Mouse (Mus musculus): ENCODE data around the gene Prkar1b. TPM values are rescaled to one million over a fixed set of nuclear protein-coding genes. Genes with fewer than 3 reads are reported as not detected.
A peak's percentile ranks its signal among the peaks of the same experiment; 100 is the strongest.

The Prkar1b gene
- total and polyA plus RNA-seq, 2 experiments: 0.22 to 0.37 TPM

GRCm38 (mm10) chr5:139136341-139136740, 13.5 kb downstream of the Prkar1b start:
- no peaks in the 10 kb centered on the region for H3K4me1 ChIP-seq (ENCODE audit: control insufficient read depth, insufficient read depth, low read length)
- no peaks in the 10 kb centered on the region for H3K36me3 ChIP-seq (ENCODE audit: control insufficient read depth, insufficient read depth, low read length)
- H3K27ac ChIP-seq (replicated peaks; ENCODE audit: insufficient read depth, low read depth, low read length): no peak overlapping the region
- H3K4me3 ChIP-seq (ENCODE audit: insufficient read depth, low read depth, low read length): no peak overlapping the region
- no peaks in the 10 kb centered on the region for H3K27me3 ChIP-seq (ENCODE audit: control insufficient read depth, insufficient read depth, low read length)
- DNase-seq (ENCODE audit: extremely low read depth, low read depth, low spot score): no peak
- H3K79me2 ChIP-seq (ENCODE audit: control insufficient read depth, insufficient read depth, low read length): no peaks in the 10 kb centered on the region
- no peak for TF ChIP-seq POLR2A (IDR thresholded peaks at IDR 0.05; ENCODE audit: extremely low read depth, insufficient read depth, low read length)
- TF ChIP-seq CTCF (IDR thresholded peaks at IDR 0.05; ENCODE audit: low read depth, low read length): no peak
- WGBS: 57% methylated on average over 1 of the region's 1 CpGs
- no peak overlapping the region for H3K9ac ChIP-seq (ENCODE audit: low read depth, low read length)

GRCm38 (mm10) chr5:139134501-139134900, 15.3 kb downstream of the Prkar1b start:
- Histone ChIP-seq H3K79me2 (ENCODE audit: control insufficient read depth, insufficient read depth, low read length) (no peaks in the 10 kb centered on the region), H3K27me3 (ENCODE audit: control insufficient read depth, insufficient read depth, low read length) (no peaks in the 10 kb centered on the region), H3K4me3 (ENCODE audit: insufficient read depth, low read depth, low read length) (no peak overlapping the region), H3K9ac (ENCODE audit: low read depth, low read length) (no peak overlapping the region), H3K27ac (replicated peaks; ENCODE audit: insufficient read depth, low read depth, low read length) (no peak overlapping the region), H3K36me3 (ENCODE audit: control insufficient read depth, insufficient read depth, low read length) (no peaks in the 10 kb centered on the region), H3K4me1 (ENCODE audit: control insufficient read depth, insufficient read depth, low read length) (no peaks in the 10 kb centered on the region)
- DNase-seq (ENCODE audit: extremely low read depth, low read depth, low spot score): no peak
- 80% methylated on average over 8 of the region's 8 CpGs for WGBS
- TF ChIP-seq POLR2A (IDR thresholded peaks at IDR 0.05; ENCODE audit: extremely low read depth, insufficient read depth, low read length) (no peak), CTCF (IDR thresholded peaks at IDR 0.05; ENCODE audit: low read depth, low read length) (no peak)

DNA sequence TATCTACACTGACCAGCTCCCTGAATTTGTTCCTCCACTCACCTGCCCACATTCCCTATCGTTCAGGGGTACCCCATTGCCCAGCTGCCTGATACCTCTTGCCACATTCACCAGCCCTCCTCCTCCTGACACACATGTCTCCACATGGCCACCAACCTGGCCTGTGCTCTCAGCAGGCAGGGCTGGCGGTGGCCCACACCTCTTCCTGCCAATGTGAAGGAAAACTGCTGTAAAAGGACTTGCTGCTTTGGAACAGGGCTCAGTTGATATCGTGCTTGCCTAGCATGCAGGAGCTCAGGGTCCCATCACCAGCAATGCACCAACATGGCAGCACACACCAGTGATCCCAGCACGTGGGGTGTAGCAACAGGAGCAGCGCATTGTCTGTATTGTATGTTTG, 19.4 kb downstream of the Prkar1b start:
- H3K36me3 ChIP-seq (ENCODE audit: control insufficient read depth, insufficient read depth, low read length): no peaks in the 10 kb centered on the region
- H3K27ac ChIP-seq (replicated peaks; ENCODE audit: insufficient read depth, low read depth, low read length): no peak overlapping the region
- H3K79me2 ChIP-seq (ENCODE audit: control insufficient read depth, insufficient read depth, low read length): no peaks in the 10 kb centered on the region
- TF ChIP-seq POLR2A (IDR thresholded peaks at IDR 0.05; ENCODE audit: extremely low read depth, insufficient read depth, low read length) (no peak), CTCF (IDR thresholded peaks at IDR 0.05; ENCODE audit: low read depth, low read length) (no peak)
- 86% methylated on average over 5 of the region's 5 CpGs for WGBS
- no peaks in the 10 kb centered on the region; the same call in 1 of the 2 replicates for H3K27me3 ChIP-seq (ENCODE audit: control insufficient read depth, insufficient read depth, low read length)
- H3K9ac ChIP-seq (ENCODE audit: low read depth, low read length): no peak overlapping the region
- no peaks in the 10 kb centered on the region for H3K4me1 ChIP-seq (ENCODE audit: control insufficient read depth, insufficient read depth, low read length)
- H3K4me3 ChIP-seq (ENCODE audit: insufficient read depth, low read depth, low read length): no peak overlapping the region
- no peak for DNase-seq (ENCODE audit: extremely low read depth, low read depth, low spot score)

DNA sequence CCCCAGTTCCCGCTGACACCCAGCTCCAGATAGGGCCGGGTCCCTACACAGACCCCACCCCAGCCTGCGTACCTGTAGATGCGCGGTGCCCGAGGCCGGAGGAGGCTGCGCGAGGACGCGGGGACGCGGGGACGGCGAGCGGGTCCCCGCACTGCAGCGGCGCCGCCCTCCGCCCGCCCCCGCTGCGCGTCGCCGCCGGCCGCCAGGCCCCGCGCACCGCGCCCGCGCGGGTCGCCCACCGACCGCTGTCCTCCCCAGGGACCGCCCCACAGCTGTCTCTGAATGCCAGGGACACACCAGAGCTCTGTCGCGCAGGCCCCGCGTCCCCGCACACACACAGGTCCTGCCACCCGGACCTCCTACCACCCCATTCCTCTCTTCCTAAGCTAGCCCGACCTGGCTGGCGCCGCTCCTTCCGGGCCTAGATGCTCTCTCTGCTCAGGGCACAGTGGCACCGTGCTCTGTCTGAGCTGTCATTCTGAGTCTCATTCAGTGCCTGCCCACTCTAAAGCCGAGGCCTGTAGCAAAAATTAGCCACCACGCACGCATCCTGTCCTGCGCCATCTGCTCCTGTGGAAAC, 20.1 kb downstream of the Prkar1b start:
- 12% methylated on average over 55 of the region's 55 CpGs for WGBS
- no peaks in the 10 kb centered on the region; the same call in 1 of the 2 replicates for H3K27me3 ChIP-seq (ENCODE audit: control insufficient read depth, insufficient read depth, low read length)
- H3K79me2 ChIP-seq (ENCODE audit: control insufficient read depth, insufficient read depth, low read length): no peaks in the 10 kb centered on the region
- H3K4me1 ChIP-seq (ENCODE audit: control insufficient read depth, insufficient read depth, low read length): no peaks in the 10 kb centered on the region
- no peak overlapping the region; the same call in 1 of the 2 replicates for H3K4me3 ChIP-seq (ENCODE audit: insufficient read depth, low read depth, low read length)
- H3K9ac ChIP-seq (ENCODE audit: low read depth, low read length): no peak overlapping the region
- TF ChIP-seq POLR2A (IDR thresholded peaks at IDR 0.05; ENCODE audit: extremely low read depth, insufficient read depth, low read length) (no peak), CTCF (IDR thresholded peaks at IDR 0.05; ENCODE audit: low read depth, low read length) (no peak)
- no peaks in the 10 kb centered on the region for H3K36me3 ChIP-seq (ENCODE audit: control insufficient read depth, insufficient read depth, low read length)
- H3K27ac ChIP-seq (replicated peaks; ENCODE audit: insufficient read depth, low read depth, low read length): no peak overlapping the region
- no peak for DNase-seq (ENCODE audit: extremely low read depth, low read depth, low spot score)

DNA sequence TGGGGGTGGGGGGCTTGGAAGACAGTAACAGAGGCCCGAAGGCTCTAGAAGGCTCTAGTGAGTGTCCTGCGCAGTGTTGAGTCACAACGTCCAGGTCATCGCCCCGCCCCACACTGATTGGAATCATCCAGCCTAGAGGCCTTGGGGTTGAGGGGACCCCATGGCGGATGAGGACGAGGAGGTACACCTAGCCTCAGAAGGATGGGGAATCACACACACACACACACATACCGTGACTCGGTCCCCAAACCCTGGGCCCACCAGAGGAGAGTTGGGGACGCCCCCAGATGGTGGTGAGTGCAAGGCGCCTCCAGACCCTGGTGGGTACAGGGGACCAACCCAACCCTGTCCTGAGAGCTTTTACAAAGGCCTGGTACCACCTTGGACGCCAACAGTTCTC, 20.7 kb downstream of the Prkar1b start:
- H3K4me1 ChIP-seq (ENCODE audit: control insufficient read depth, insufficient read depth, low read length): no peaks in the 10 kb centered on the region
- H3K36me3 ChIP-seq (ENCODE audit: control insufficient read depth, insufficient read depth, low read length): no peaks in the 10 kb centered on the region
- 19% methylated on average over 12 of the region's 12 CpGs for WGBS
- H3K4me3 ChIP-seq (ENCODE audit: insufficient read depth, low read depth, low read length): peak overlapping the region; percentile 21; the same call in 1 of the 2 replicates
- no peak for DNase-seq (ENCODE audit: extremely low read depth, low read depth, low spot score)
- no peak overlapping the region for H3K9ac ChIP-seq (ENCODE audit: low read depth, low read length)
- no peak overlapping the region for H3K27ac ChIP-seq (replicated peaks; ENCODE audit: insufficient read depth, low read depth, low read length)
- H3K27me3 ChIP-seq (ENCODE audit: control insufficient read depth, insufficient read depth, low read length): no peaks in the 10 kb centered on the region; the same call in 1 of the 2 replicates
- no peaks in the 10 kb centered on the region for H3K79me2 ChIP-seq (ENCODE audit: control insufficient read depth, insufficient read depth, low read length)
- TF ChIP-seq CTCF (IDR thresholded peaks at IDR 0.05; ENCODE audit: low read depth, low read length) (no peak), POLR2A (IDR thresholded peaks at IDR 0.05; ENCODE audit: extremely low read depth, insufficient read depth, low read length) (no peak)

GRCm38 (mm10) chr5:139128476-139129065, 21.2 kb downstream of the Prkar1b start:
- WGBS: 22% methylated on average over 12 of the region's 12 CpGs
- Histone ChIP-seq H3K79me2 (ENCODE audit: control insufficient read depth, insufficient read depth, low read length) (no peaks in the 10 kb centered on the region), H3K27me3 (ENCODE audit: control insufficient read depth, insufficient read depth, low read length) (no peaks in the 10 kb centered on the region; the same call in 1 of the 2 replicates), H3K36me3 (ENCODE audit: control insufficient read depth, insufficient read depth, low read length) (no peaks in the 10 kb centered on the region), H3K4me3 (ENCODE audit: insufficient read depth, low read depth, low read length) (no peak overlapping the region), H3K9ac (ENCODE audit: low read depth, low read length) (no peak overlapping the region), H3K27ac (replicated peaks; ENCODE audit: insufficient read depth, low read depth, low read length) (no peak overlapping the region), H3K4me1 (ENCODE audit: control insufficient read depth, insufficient read depth, low read length) (no peaks in the 10 kb centered on the region)
- no peak for TF ChIP-seq POLR2A (IDR thresholded peaks at IDR 0.05; ENCODE audit: extremely low read depth, insufficient read depth, low read length)
- TF ChIP-seq CTCF (IDR thresholded peaks at IDR 0.05; ENCODE audit: low read depth, low read length): no peak
- DNase-seq (ENCODE audit: extremely low read depth, low read depth, low spot score): peak; percentile 3

Data from liver, adult 2 months (tissue).